Mouse (Mus musculus): ENCODE results near the gene Gm20716.
"Not testable (repeated sequence)": the region's sequence is repeated elsewhere in the genome, so short reads cannot be mapped to it uniquely, and the experiment has no call there.

GRCm38 (mm10) chr2:168157974-168158373, 72.2 kb downstream of the Gm20716 start:
- TF ChIP-seq CTCF (IDR thresholded peaks at IDR 0.05; ENCODE audit: low read depth); EP300 (optimal IDR thresholded peaks at IDR 0.05): not testable (repeated sequence)
